Mouse (Mus musculus): ENCODE data around the gene Mrpl16. TPM values are rescaled to one million over a fixed set of nuclear protein-coding genes. Genes with fewer than 3 reads are reported as not detected.

Mrpl16 gene
- total and polyA plus RNA-seq, 3 experiments = 46.8 to 58.3 TPM; not detected in 1

Other genes with a start within 250 kb of the Mrpl16 start
- not detected in 2 replicates for gene Ms4a4d, start 233.6 kb upstream of the Mrpl16 start, total RNA-seq (2012; rRNA removed)
- not detected for gene Ms4a4d, start 233.6 kb upstream of the Mrpl16 start, polyA plus RNA-seq (2012; ENCODE audit: insufficient read depth in 1 of 2, insufficient read length in 2 of 2, low read depth in 1 of 2, low replicate concordance in 2 of 2, missing spikeins in 1 of 2)
- gene Ms4a6d, start 165.5 kb upstream of the Mrpl16 start, total RNA-seq (2012; rRNA removed) = not detected in 2 replicates
- not detected for gene Ms4a6d, start 165.5 kb upstream of the Mrpl16 start, polyA plus RNA-seq (2012; ENCODE audit: insufficient read depth in 1 of 2, insufficient read length in 2 of 2, low read depth in 1 of 2, low replicate concordance in 2 of 2, missing spikeins in 1 of 2)
- gene Ms4a2, start 146.7 kb upstream of the Mrpl16 start, total RNA-seq (2012; rRNA removed) = 1.5 and 3.1 TPM in 2 replicates
- under 1 TPM in 1 of 2 experiments, not detected in 1; 0.32 TPM for gene Ms4a2, start 146.7 kb upstream of the Mrpl16 start, polyA plus RNA-seq (2012; ENCODE audit: insufficient read depth in 1 of 2, insufficient read length in 2 of 2, low read depth in 1 of 2, low replicate concordance in 2 of 2, missing spikeins in 1 of 2)
- 0.88 and 1.0 TPM in 2 replicates for gene Ms4a3, start 129.5 kb upstream of the Mrpl16 start, total RNA-seq (2012; rRNA removed)
- 1 to 10 TPM in 1 of 2 experiments, not detected in 1; 1.0 TPM for gene Ms4a3, start 129.5 kb upstream of the Mrpl16 start, polyA plus RNA-seq (2012; ENCODE audit: insufficient read depth in 1 of 2, insufficient read length in 2 of 2, low read depth in 1 of 2, low replicate concordance in 2 of 2, missing spikeins in 1 of 2)
- not detected in 2 replicates for gene Oosp2, start 109.8 kb upstream of the Mrpl16 start, total RNA-seq (2012; rRNA removed)
- not detected for gene Oosp2, start 109.8 kb upstream of the Mrpl16 start, polyA plus RNA-seq (2012; ENCODE audit: insufficient read depth in 1 of 2, insufficient read length in 2 of 2, low read depth in 1 of 2, low replicate concordance in 2 of 2, missing spikeins in 1 of 2)
- gene Oosp1, start 79.2 kb upstream of the Mrpl16 start, total RNA-seq (2012; rRNA removed) = not detected in 2 replicates
- not detected for gene Oosp1, start 79.2 kb upstream of the Mrpl16 start, polyA plus RNA-seq (2012; ENCODE audit: insufficient read depth in 1 of 2, insufficient read length in 2 of 2, low read depth in 1 of 2, low replicate concordance in 2 of 2, missing spikeins in 1 of 2)
- gene Oosp3, start 73.3 kb upstream of the Mrpl16 start, total RNA-seq (2012; rRNA removed) = not detected in 2 replicates
- gene Oosp3, start 73.3 kb upstream of the Mrpl16 start, polyA plus RNA-seq (2012; ENCODE audit: insufficient read depth in 1 of 2, insufficient read length in 2 of 2, low read depth in 1 of 2, low replicate concordance in 2 of 2, missing spikeins in 1 of 2) = not detected
- not detected in 2 replicates for gene Gif, start 22.8 kb upstream of the Mrpl16 start, total RNA-seq (2012; rRNA removed)
- not detected for gene Gif, start 22.8 kb upstream of the Mrpl16 start, polyA plus RNA-seq (2012; ENCODE audit: insufficient read depth in 1 of 2, insufficient read length in 2 of 2, low read depth in 1 of 2, low replicate concordance in 2 of 2, missing spikeins in 1 of 2)
- 0.33 and 0.73 TPM in 2 replicates for gene Stx3, start 49.0 kb downstream of the Mrpl16 start, total RNA-seq (2012; rRNA removed)
- gene Stx3, start 49.0 kb downstream of the Mrpl16 start, polyA plus RNA-seq (2012; ENCODE audit: insufficient read depth in 1 of 2, insufficient read length in 2 of 2, low read depth in 1 of 2, low replicate concordance in 2 of 2, missing spikeins in 1 of 2) = 1 to 10 TPM in 1 of 2 experiments, not detected in 1; 3.0 TPM
- not detected in 2 replicates for gene Olfr1417, start 68.8 kb downstream of the Mrpl16 start, total RNA-seq (2012; rRNA removed)
- gene Olfr1417, start 68.8 kb downstream of the Mrpl16 start, polyA plus RNA-seq (2012; ENCODE audit: insufficient read depth in 1 of 2, insufficient read length in 2 of 2, low read depth in 1 of 2, low replicate concordance in 2 of 2, missing spikeins in 1 of 2) = not detected
- 0.03 TPM in 1 of 2 replicates, not detected in the other for gene Olfr1418, start 90.7 kb downstream of the Mrpl16 start, total RNA-seq (2012; rRNA removed)
- gene Olfr1418, start 90.7 kb downstream of the Mrpl16 start, polyA plus RNA-seq (2012; ENCODE audit: insufficient read depth in 1 of 2, insufficient read length in 2 of 2, low read depth in 1 of 2, low replicate concordance in 2 of 2, missing spikeins in 1 of 2) = not detected
- not detected in 2 replicates for gene Olfr1419, start 104.7 kb downstream of the Mrpl16 start, total RNA-seq (2012; rRNA removed)
- not detected for gene Olfr1419, start 104.7 kb downstream of the Mrpl16 start, polyA plus RNA-seq (2012; ENCODE audit: insufficient read depth in 1 of 2, insufficient read length in 2 of 2, low read depth in 1 of 2, low replicate concordance in 2 of 2, missing spikeins in 1 of 2)
- gene Olfr1420, start 116.2 kb downstream of the Mrpl16 start, total RNA-seq (2012; rRNA removed) = not detected in 2 replicates
- under 1 TPM in 1 of 2 experiments, not detected in 1; 0.03 TPM for gene Olfr1420, start 116.2 kb downstream of the Mrpl16 start, polyA plus RNA-seq (2012; ENCODE audit: insufficient read depth in 1 of 2, insufficient read length in 2 of 2, low read depth in 1 of 2, low replicate concordance in 2 of 2, missing spikeins in 1 of 2)
- 5.4 and 6.1 TPM in 2 replicates for gene Patl1, start 142.0 kb downstream of the Mrpl16 start, total RNA-seq (2012; rRNA removed)
- 10 to 100 TPM in 1 of 2 experiments, not detected in 1; 33.5 TPM for gene Patl1, start 142.0 kb downstream of the Mrpl16 start, polyA plus RNA-seq (2012; ENCODE audit: insufficient read depth in 1 of 2, insufficient read length in 2 of 2, low read depth in 1 of 2, low replicate concordance in 2 of 2, missing spikeins in 1 of 2)
- gene Osbp, start 195.6 kb downstream of the Mrpl16 start, total RNA-seq (2012; rRNA removed) = 16.4 and 16.5 TPM in 2 replicates
- gene Osbp, start 195.6 kb downstream of the Mrpl16 start, polyA plus RNA-seq (2012; ENCODE audit: insufficient read depth in 1 of 2, insufficient read length in 2 of 2, low read depth in 1 of 2, low replicate concordance in 2 of 2, missing spikeins in 1 of 2) = 10 to 100 TPM; 38.8 to 64.6 TPM